Mouse (Mus musculus): ENCODE measurements around the gene Adamts8. TPM values are rescaled to one million over a fixed set of nuclear protein-coding genes. Genes with fewer than 3 reads are reported as not detected.

Adamts8 gene
- total and polyA plus RNA-seq, 3 experiments: not detected

DNA sequence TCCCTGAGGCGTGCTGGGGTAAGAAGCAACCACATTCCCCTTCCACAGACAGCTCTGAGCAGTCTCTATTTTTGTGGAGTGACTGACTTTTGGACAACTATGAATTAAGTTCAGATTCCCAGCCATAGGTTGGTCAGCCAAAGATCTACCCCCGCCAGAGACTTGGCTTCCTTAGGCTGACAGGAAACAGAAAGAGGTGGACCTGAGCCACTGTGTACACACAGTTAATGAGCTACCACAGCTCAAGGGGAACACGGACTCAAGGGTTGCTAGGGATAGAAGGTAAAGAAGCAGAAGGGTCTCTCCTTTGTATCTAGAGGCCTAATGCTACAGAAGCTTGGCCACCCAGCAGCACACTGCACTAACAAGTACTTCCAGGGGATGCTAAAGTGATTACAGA, 30.2 kb upstream of the Adamts8 start:
- no peak for DNase-seq (ENCODE audit: low read depth, low spot score)
- Histone ChIP-seq H3K4me1 (ENCODE audit: control insufficient read depth in 1 of 2, insufficient read depth in 2 of 2, low read length in 2 of 2) (no peaks in the 10 kb centered on the region), H3K9ac (ENCODE audit: control insufficient read depth, low read depth, low read length, poor library complexity, severe bottlenecking) (no peak overlapping the region), H3K9me3 (replicated peaks; ENCODE audit: insufficient read depth, low read length) (no peaks in the 10 kb centered on the region), H3K27me3 (ENCODE audit: control insufficient read depth in 1 of 2, insufficient read depth in 2 of 2, low read length in 2 of 2) (no peaks in the 10 kb centered on the region), H3K36me3 (ENCODE audit: control insufficient read depth in 1 of 2, insufficient read depth in 2 of 2, low read length in 2 of 2) (no peaks in the 10 kb centered on the region), H3K27ac (ENCODE audit: control insufficient read depth, low read depth, low read length) (no peak overlapping the region), H3K79me2 (ENCODE audit: control insufficient read depth, insufficient read depth, low read length, poor library complexity) (no peaks in the 10 kb centered on the region), H3K4me3 (ENCODE audit: control insufficient read depth in 1 of 2, insufficient read depth in 1 of 2, low read depth in 2 of 2, low read length in 2 of 2) (no peak overlapping the region)
- TF ChIP-seq MXI1 (IDR thresholded peaks at IDR 0.05; ENCODE audit: low read depth, low read length) (no peak), ZC3H11A (IDR thresholded peaks at IDR 0.05; ENCODE audit: low read depth, low read length) (no peak), EP300 (IDR thresholded peaks at IDR 0.05; ENCODE audit: low read depth in 1 of 2, low read length in 2 of 2) (no peak), ZNF384 (IDR thresholded peaks at IDR 0.05; ENCODE audit: low read depth, low read length) (no peak), CHD2 (IDR thresholded peaks at IDR 0.05; ENCODE audit: low read length) (no peak), NRF1 (IDR thresholded peaks at IDR 0.05; ENCODE audit: insufficient read depth, low read depth, low read length, poor library complexity, severe bottlenecking) (no peak), USF2 (IDR thresholded peaks at IDR 0.05; ENCODE audit: borderline replicate concordance in 1 of 2, insufficient read depth in 1 of 2, low read depth in 1 of 2, low read length in 2 of 2) (no peak), GABPA (IDR thresholded peaks at IDR 0.05; ENCODE audit: low read depth, low read length) (no peak), TBP (IDR thresholded peaks at IDR 0.05; ENCODE audit: low read depth, low read length) (no peak), MAX (IDR thresholded peaks at IDR 0.05; ENCODE audit: low read length) (no peak), ZMIZ1 (IDR thresholded peaks at IDR 0.05; ENCODE audit: low read depth, low read length) (no peak), E2F4 (IDR thresholded peaks at IDR 0.05; ENCODE audit: borderline replicate concordance, low read depth, low read length) (no peak), NELFE (IDR thresholded peaks at IDR 0.05; ENCODE audit: low read depth, low read length) (no peak), HCFC1 (IDR thresholded peaks at IDR 0.05; ENCODE audit: low read depth, low read length) (no peak), ETS1 (IDR thresholded peaks at IDR 0.05; ENCODE audit: low read depth, low read length) (no peak), RAD21 (IDR thresholded peaks at IDR 0.05; ENCODE audit: low read depth, low read length) (no peak), RCOR1 (IDR thresholded peaks at IDR 0.05; ENCODE audit: low read depth, low read length) (no peak), UBTF (IDR thresholded peaks at IDR 0.05; ENCODE audit: borderline replicate concordance, insufficient read depth, low read depth, low read length) (no peak)

GRCm38 (mm10) chr9:30913429-30913828, 28.9 kb upstream of the Adamts8 start:
- TF ChIP-seq TCF12 (IDR thresholded peaks at IDR 0.05; ENCODE audit: low read depth, low read length) (no peak), NRF1 (IDR thresholded peaks at IDR 0.05; ENCODE audit: insufficient read depth, low read depth, low read length, poor library complexity, severe bottlenecking) (no peak), ZMIZ1 (IDR thresholded peaks at IDR 0.05; ENCODE audit: low read depth, low read length) (no peak), TBP (IDR thresholded peaks at IDR 0.05; ENCODE audit: low read depth, low read length) (no peak)
- Histone ChIP-seq H3K27ac (ENCODE audit: control insufficient read depth, low read depth, low read length) (no peak overlapping the region), H3K9ac (ENCODE audit: control insufficient read depth, low read depth, low read length, poor library complexity, severe bottlenecking) (no peak overlapping the region), H3K9me3 (replicated peaks; ENCODE audit: insufficient read depth, low read length) (no peaks in the 10 kb centered on the region), H3K4me3 (ENCODE audit: control insufficient read depth in 1 of 2, insufficient read depth in 1 of 2, low read depth in 2 of 2, low read length in 2 of 2) (no peak overlapping the region), H3K4me1 (ENCODE audit: control insufficient read depth in 1 of 2, insufficient read depth in 2 of 2, low read length in 2 of 2) (no peaks in the 10 kb centered on the region), H3K27me3 (ENCODE audit: control insufficient read depth in 1 of 2, insufficient read depth in 2 of 2, low read length in 2 of 2) (no peaks in the 10 kb centered on the region), H3K79me2 (ENCODE audit: control insufficient read depth, insufficient read depth, low read length, poor library complexity) (no peaks in the 10 kb centered on the region), H3K36me3 (ENCODE audit: control insufficient read depth in 1 of 2, insufficient read depth in 2 of 2, low read length in 2 of 2) (no peaks in the 10 kb centered on the region)
- no peak for DNase-seq (ENCODE audit: low read depth, low spot score)
